Mouse (Mus musculus): ENCODE measurements around the gene Ptbp3.

Ptbp3 gene

GRCm38 (mm10) chr4:59465449-59465848 lies 83.7 kb downstream of the Ptbp3 start:
- no peak for DNase-seq

GRCm38 (mm10) chr4:59464661-59465060 lies 84.5 kb downstream of the Ptbp3 start:
- DNase-seq, result no peak

DNA sequence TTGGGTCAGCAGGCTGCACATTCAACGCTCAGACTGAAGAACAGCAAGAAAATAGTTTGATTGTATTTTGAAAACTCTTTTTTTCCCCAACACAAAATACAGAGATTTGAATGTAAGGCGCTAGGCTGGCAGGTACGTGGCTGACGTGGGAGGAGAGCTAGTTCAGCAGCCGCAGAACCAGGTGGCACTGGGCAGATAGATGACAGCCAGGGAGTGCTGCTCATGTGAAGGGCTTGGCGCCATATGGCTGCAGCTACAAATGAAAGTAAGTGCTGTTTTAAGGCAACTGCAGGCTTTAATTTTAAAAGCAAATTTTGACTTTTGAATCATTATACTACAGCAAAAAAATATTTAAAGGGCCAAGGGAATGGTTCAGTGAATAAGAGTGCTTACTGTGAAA lies 86.7 kb downstream of the Ptbp3 start:
- DNase-seq, result no peak

DNA sequence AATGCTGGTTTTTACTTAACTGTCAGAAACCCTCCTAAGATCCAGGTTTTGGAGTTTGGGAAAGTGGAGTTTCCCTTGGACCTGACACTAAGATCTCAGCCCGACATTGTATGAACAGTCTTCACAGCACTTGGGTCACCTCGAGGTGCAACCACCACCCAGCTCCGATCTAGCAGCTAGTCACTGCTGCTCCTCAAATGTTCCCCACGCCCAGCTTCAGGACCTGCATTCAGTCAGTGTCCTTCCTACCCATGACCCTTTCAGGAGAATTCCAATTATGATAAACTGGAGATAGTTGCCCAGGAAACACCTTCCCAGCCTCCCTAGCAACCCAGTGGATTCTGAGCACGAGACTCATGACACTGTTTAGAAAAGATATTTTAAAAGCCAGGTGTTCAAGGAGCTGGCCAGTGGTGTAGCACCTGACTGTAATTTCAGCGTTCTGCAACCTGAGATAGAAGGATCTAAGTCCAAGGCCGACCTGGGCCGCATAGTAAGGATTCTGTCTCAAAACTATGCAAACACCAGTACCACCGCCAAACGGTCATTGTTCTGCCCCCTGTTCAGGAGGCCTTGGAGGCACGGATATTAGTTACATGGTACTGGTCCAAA lies 87.9 kb downstream of the Ptbp3 start:
- no peak for DNase-seq

GRCm38 (mm10) chr4:59459216-59459955 lies 89.8 kb downstream of the Ptbp3 start:
- no peak for DNase-seq

GRCm38 (mm10) chr4:59457941-59458340 lies 91.2 kb downstream of the Ptbp3 start:
- DNase-seq, result peak; percentile 61

DNA sequence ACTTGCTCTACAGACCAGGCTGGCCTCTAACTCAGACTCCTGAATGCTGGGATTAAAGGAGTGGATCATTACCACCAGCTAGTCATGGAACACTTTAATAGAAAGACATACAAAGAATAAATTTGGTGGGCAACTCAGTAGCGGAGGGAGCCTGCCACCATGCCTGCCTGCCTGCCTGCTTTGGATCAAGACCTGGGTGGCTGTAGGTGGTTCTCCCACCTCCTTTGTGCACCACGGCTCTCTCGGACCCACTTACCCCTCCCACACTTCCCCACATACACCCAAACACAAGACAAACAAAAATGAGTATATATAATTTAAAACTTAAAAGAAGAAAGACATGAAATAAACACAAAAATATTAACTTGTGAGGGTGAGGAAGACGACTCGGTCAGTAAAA lies 92.1 kb downstream of the Ptbp3 start:
- DNase-seq, result no peak

DNA sequence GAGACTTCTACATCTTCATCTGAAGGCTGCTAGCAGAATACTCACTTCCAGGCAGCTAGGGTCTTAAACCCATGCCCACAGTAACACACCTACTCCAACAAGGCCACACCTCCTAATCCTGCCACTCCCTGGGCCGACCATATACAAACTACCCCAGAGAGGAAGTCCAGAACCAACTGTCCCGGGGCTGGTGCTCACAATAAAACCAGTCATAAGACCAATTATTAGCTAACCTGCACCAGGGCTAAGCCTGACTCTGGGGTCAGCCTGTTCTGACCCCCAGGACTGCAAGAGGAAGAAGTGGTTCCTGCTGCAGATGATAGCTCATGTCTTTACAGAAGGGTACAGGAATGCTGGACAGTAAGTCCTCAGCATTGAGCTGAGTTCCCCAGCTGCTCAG lies 93.7 kb downstream of the Ptbp3 start:
- DNase-seq, result no peak

DNA sequence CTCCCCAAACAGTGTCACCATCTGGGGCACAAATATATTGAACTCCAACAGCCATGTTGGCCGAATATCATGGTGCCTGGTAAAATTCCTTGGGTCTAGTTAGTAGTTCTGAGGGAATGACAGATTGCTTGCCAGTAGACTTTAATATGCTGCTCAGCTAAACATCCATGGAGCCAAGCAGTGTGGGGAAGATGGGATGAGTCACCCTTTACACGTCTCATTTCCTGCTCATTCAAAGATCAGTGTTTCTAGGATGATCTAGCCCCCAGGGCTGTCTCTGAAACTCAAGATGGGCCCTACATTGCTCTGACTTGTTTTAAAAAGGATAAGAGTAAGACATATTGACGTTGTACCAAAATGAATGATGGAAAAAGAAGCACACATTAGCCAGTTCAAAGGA lies 95.1 kb downstream of the Ptbp3 start:
- no peak for DNase-seq

GRCm38 (mm10) chr4:59452503-59452933 lies 96.6 kb downstream of the Ptbp3 start:
- peak; percentile 84 for DNase-seq

- DNase-seq, result no peak
Observed at GRCm38 (mm10) chr4:59450906-59451305, 98.3 kb downstream of the Ptbp3 start.

DNA sequence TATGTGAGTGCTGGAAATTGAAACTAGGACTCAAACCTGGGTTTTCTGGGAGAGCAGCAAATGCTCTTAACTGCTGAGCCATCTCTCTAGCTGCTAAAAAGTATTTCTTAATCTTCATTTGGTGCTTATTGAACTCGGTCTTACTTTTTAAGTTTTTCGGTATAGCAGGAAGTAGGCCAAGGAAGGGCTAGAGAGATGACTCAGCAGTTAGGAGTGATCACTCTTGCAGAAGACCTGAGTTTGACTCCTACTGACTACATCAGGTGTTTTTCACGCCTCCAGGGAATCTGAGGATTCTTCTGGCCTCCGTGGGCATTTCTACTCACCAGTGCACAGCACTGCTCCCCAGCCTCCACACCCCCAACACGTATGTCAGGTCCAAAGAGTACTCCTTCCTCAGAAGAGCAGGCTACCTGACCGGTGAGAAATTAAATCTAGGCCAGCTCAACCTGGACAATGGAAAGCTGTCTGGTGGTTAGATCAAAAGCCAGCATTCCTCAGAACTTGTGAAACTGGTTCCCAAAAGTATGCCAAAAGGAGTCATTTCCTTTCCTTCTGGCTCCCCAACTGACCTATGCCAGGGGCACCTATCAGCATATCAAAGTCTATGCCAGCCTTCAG lies 98.8 kb downstream of the Ptbp3 start:
- no peak for DNase-seq

DNA sequence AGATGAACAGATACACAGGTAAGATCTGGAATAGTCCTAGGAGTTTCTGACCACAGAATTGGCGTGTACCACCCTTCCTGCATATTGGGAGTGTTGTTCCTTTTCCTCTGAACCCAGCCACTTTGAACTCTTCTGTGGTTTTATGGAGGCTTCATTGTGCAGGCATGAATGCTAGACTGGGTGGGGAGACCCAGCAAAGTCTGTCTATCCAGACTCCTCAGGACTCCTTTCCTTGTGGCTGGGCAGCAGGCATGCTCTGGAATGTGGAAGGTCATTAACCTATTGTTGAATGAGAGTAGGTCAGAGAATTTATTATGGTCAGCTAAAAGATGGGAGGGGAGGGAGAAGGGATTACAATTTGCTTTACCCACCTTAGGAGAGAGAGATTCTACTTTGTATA lies 101.9 kb downstream of the Ptbp3 start:
- no peak for DNase-seq

- DNase-seq, result no peak
Observed at GRCm38 (mm10) chr4:59445516-59445915, 103.6 kb downstream of the Ptbp3 start.

- no peak for DNase-seq
Observed at GRCm38 (mm10) chr4:59444994-59445393, 104.2 kb downstream of the Ptbp3 start.

DNA sequence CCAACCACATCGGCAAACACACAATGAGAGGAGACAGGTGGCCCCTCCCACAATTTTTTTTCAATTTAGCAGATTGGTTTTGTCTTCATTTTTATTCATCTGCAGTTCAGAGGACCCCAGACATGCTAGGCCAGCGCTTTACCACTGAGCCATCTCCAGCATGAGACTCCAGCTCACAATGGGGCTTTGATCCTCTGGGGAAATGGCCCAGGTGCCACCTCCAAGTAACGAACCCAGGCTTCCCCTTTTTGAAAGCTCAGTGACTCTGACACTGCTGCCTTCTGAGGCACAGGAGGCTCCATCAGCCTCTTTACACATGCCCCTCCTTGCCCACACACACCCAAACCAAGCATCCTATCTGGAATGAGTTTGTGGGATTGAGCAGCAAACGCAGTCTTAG lies 105.1 kb downstream of the Ptbp3 start:
- no peak for DNase-seq

- DNase-seq, result no peak
Observed at GRCm38 (mm10) chr4:59441265-59441664, 107.9 kb downstream of the Ptbp3 start.

DNA sequence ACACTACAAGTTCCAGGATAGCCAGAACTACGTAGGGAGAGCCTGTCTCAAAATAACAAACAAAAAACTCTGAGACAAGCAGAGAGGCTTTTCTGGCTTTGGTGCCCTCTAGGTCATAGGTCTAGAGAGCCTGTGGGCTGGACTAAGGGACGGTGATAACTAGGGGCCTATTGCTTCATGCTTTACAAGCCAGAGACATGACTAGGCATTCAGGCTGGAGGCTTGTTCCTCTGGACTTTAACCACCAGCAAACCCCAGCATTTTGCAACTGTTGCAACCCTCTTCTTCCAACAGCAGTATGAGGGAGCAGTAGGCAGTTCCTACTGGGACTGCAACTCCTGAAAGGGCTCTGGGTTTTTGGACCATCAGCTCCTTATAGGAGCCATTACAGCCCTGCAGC lies 109.2 kb downstream of the Ptbp3 start:
- DNase-seq, result peak; percentile 76

DNA sequence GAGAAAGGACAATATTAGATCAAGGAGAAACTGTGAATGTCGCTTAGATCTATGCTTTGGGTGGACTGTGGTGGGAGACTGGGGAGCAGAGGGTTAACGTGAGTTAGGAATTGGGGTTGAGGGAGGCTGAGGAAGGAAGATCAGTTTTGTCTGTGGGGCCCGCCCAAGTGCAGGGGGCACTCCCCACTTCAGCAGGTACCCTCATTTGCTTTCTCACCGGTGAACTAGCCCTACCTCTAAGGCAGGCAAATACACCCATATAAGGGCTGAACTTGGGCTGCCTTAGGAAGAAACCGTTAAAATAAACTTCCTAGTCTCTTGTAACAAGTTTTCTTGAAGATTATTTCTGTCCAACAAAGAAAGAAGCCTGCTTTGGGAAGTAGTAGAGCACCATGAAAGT lies 110.1 kb downstream of the Ptbp3 start:
- DNase-seq, result no peak

DNA sequence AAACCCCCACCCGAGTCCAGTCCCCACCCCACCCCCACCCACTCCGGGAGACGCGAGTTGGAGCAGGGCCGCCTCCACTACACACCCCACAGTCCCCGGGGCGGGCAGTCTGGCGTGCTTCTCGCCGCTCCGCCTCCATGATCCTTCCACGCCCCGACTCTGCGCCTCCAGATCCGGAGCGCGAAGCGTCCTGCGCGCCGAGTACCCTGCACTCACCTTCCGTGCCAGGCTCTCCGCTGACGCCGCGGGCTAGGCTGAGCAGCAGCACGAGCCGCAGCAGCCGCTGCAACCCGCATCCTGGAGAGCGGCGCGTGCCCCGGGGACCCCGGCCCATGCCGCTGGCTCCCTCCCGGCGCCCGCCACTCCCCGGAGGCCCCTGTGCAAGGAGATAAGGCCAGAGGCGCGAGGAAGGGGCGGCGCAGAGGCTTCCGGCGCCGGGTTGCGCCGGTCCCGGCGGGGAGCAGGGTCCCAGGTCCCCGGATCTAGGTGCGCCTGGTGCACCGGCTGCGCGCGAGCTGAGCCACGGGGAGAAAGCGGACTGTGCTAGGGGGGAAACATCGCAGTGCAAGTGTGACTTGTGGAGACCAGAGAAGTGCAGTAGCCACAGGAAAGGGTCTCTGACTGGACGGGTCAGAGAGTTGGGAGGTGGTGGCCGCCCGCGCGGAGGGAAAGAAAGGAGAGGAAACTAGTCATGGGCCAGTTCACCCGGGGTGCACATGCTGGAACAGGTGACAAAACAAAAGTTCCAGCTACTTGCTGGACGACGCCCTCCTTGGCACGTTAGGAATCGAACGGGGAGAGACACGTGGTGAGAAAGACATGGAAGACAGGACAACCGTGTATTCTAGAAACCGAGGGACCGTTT lies 110.9 kb downstream of the Ptbp3 start, which contains the start of gene Susd1:
Gene Susd1 (minus strand): TSS at position 644 of the 865 bp plus-strand sequence.
- peak; percentile 75 for DNase-seq

- DNase-seq, result no peak
Observed at GRCm38 (mm10) chr4:59435951-59436350, 113.2 kb downstream of the Ptbp3 start.

DNA sequence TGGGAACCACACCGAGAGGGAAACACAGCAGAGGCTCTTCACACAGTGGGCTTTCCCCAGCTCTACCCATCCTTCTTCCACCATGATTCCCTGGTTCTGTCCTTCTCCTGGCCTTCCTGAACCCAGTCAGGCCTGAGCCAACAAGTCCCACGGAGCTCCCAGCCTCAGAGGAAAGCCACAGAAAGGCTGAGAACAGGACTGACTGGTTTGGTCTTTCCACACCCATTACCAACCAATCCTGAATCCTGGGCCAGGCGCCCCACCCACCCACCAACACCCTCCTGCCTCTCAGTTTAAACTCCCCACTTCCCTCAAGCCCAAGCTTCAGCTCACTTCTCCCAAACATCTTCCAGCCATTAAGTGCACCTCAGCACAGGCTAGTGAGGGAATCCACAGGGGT lies 115.1 kb downstream of the Ptbp3 start:
- DNase-seq, result peak; percentile 22

- no peak for DNase-seq
Observed at GRCm38 (mm10) chr4:59429128-59429527, 120.0 kb downstream of the Ptbp3 start.
